Mouse (Mus musculus): ENCODE measurements around the gene Nav2.
A peak's percentile ranks its signal among the peaks of the same experiment; 100 is the strongest.

The Nav2 gene

DNA sequence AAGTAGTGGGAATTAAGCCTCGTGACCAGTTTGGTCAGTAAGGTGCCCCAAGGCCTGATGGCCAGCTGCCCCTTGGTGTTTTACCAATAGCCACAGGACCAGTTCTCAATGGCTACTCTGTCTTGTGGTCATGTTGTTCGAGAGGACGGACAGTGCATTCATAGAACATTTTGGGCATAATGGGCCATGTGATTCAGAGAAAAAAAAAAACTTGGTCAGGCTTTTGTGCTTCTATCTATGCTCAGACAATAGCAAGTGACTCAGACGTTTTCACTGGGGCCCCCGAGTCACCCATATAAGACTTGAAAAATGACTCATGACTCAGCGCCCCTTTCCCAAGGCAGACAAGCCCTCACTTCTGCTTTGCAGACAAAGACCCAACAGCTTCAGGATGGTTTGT lies 344.4 kb downstream of the Nav2 start:
- H3K36me3 ChIP-seq (ENCODE audit: control insufficient read depth, insufficient read depth, low read length, poor library complexity, severe bottlenecking): no peaks in the 10 kb centered on the region
- no peak for DNase-seq (ENCODE audit: low read depth, low spot score)
- H3K27me3 ChIP-seq (ENCODE audit: control insufficient read depth, insufficient read depth, low read length, poor library complexity, severe bottlenecking): no peaks in the 10 kb centered on the region

GRCm38 (mm10) chr7:49255053-49255452 lies 346.5 kb downstream of the Nav2 start:
- Histone ChIP-seq H3K27me3 (ENCODE audit: control insufficient read depth, insufficient read depth, low read length, poor library complexity, severe bottlenecking) (no peaks in the 10 kb centered on the region), H3K36me3 (ENCODE audit: control insufficient read depth, insufficient read depth, low read length, poor library complexity, severe bottlenecking) (no peaks in the 10 kb centered on the region)
- DNase-seq (ENCODE audit: low read depth, low spot score): no peak

GRCm38 (mm10) chr7:49257234-49257906 lies 348.9 kb downstream of the Nav2 start:
- DNase-seq (ENCODE audit: low read depth, low spot score): no peak
- Histone ChIP-seq H3K36me3 (ENCODE audit: control insufficient read depth, insufficient read depth, low read length, poor library complexity, severe bottlenecking) (no peaks in the 10 kb centered on the region), H3K27me3 (ENCODE audit: control insufficient read depth, insufficient read depth, low read length, poor library complexity, severe bottlenecking) (no peaks in the 10 kb centered on the region)

DNA sequence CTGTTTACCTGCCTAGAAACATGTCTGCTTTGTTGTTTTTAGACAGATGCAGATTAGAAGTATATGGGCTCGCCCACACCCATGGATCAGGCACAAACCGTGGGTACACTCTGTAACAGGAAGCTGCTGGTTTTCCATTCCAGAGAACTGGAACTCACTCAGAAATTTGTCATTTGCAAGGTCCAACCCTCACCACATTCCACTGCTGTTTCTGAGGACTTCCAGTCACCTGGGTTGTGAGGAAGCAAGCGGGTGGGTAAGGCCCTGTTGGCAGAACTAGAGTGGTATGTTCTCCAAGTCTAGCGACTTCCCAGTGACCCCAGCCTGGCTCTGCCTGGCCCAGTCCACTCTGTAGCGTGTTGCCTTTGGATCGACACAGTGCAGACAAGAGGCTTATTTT lies 349.6 kb downstream of the Nav2 start:
- H3K27me3 ChIP-seq (ENCODE audit: control insufficient read depth, insufficient read depth, low read length, poor library complexity, severe bottlenecking): no peaks in the 10 kb centered on the region
- no peak for DNase-seq (ENCODE audit: low read depth, low spot score)
- no peaks in the 10 kb centered on the region for H3K36me3 ChIP-seq (ENCODE audit: control insufficient read depth, insufficient read depth, low read length, poor library complexity, severe bottlenecking)

GRCm38 (mm10) chr7:49261941-49262511 lies 353.5 kb downstream of the Nav2 start:
- Histone ChIP-seq H3K27me3 (ENCODE audit: control insufficient read depth, insufficient read depth, low read length, poor library complexity, severe bottlenecking) (no peaks in the 10 kb centered on the region), H3K36me3 (ENCODE audit: control insufficient read depth, insufficient read depth, low read length, poor library complexity, severe bottlenecking) (no peaks in the 10 kb centered on the region)
- no peak for DNase-seq (ENCODE audit: low read depth, low spot score)

DNA sequence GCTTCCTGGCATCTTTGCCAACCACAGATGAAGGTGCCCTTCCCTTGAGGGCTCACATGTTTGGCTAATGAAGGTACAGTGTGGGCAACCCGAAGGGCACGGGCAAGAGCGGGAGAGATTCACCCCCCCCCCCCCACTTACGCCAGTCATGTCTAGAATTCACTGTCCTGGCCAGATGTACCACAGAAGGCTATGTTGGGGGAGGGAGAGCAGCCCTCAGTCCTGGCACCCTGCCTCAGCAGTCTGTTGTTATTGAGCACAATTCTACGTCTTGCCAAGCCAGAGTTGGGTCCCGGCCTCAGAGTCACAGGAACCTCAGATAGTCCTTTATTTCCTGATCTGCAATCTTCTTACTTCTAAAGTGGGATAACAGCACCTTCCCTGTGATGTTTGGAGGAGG lies 357.9 kb downstream of the Nav2 start:
- H3K36me3 ChIP-seq (ENCODE audit: control insufficient read depth, insufficient read depth, low read length, poor library complexity, severe bottlenecking): no peaks in the 10 kb centered on the region
- no peak for DNase-seq (ENCODE audit: low read depth, low spot score)
- H3K27me3 ChIP-seq (ENCODE audit: control insufficient read depth, insufficient read depth, low read length, poor library complexity, severe bottlenecking): no peaks in the 10 kb centered on the region

DNA sequence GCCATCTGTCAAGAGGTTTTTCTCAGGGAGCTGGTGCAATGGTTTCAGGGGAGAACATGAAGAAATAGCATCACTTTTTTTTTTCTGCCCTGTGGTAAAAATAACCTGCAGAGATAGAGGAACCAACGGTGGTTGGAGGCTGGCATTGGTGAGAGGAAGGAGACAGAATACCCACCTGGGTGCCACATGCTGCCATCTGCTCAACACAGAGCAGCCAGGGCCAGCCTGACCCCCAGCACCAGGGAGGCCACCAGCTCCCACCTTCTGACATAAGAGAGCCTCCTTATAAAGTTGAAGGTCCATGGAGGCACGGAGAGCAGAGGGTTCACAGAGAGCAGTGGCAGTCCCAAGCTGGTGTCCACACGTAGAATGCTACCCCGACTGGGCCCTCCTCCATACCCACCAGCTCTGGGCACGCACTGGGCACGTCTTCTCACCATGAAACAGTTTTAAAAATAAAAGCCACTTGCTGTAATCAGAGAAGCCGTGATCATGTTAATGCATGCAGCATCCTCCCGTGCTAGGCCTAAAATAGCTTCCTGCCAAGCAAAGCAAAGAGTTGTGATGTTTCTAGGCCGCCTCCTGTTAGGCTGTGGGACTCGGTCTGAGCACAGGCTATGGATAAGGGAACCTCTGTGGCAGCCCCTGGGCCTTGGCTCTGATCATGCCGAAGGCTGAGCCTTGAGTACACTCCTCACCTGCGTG lies 359.3 kb downstream of the Nav2 start:
- no peaks in the 10 kb centered on the region for H3K27me3 ChIP-seq (ENCODE audit: control insufficient read depth, insufficient read depth, low read length, poor library complexity, severe bottlenecking)
- no peak for DNase-seq (ENCODE audit: low read depth, low spot score)

GRCm38 (mm10) chr7:49268401-49268921 lies 359.9 kb downstream of the Nav2 start:
- no peaks in the 10 kb centered on the region for H3K27me3 ChIP-seq (ENCODE audit: control insufficient read depth, insufficient read depth, low read length, poor library complexity, severe bottlenecking)
- no peaks in the 10 kb centered on the region for H3K36me3 ChIP-seq (ENCODE audit: control insufficient read depth, insufficient read depth, low read length, poor library complexity, severe bottlenecking)
- no peak for DNase-seq (ENCODE audit: low read depth, low spot score)

More for the DNA sequence above, 359.3 kb downstream of the Nav2 start:
- no peaks in the 10 kb centered on the region for H3K36me3 ChIP-seq (ENCODE audit: control insufficient read depth, insufficient read depth, low read length, poor library complexity, severe bottlenecking)

DNA sequence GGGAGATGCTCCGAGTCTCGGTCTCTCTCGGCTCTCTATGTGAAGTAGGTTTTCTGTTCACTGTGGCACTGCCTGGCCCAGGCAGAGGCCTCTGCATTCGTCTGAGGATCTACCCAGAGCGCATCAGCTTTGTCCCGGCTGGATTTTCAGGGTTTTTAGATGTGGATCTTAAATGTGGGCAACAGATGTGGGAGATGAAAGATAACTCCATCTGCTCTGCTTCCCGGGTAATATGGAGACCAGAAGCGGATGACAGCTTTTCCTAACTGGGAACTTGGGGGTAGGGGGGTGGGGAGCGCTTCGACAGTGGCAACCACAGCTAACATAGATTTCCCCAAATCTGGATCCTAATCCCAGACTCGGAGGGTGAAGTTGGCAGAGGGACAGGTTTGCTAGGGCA lies 362.3 kb downstream of the Nav2 start:
- Histone ChIP-seq H3K36me3 (ENCODE audit: control insufficient read depth, insufficient read depth, low read length, poor library complexity, severe bottlenecking) (no peaks in the 10 kb centered on the region), H3K27me3 (ENCODE audit: control insufficient read depth, insufficient read depth, low read length, poor library complexity, severe bottlenecking) (no peaks in the 10 kb centered on the region)
- DNase-seq (ENCODE audit: low read depth, low spot score): no peak

DNA sequence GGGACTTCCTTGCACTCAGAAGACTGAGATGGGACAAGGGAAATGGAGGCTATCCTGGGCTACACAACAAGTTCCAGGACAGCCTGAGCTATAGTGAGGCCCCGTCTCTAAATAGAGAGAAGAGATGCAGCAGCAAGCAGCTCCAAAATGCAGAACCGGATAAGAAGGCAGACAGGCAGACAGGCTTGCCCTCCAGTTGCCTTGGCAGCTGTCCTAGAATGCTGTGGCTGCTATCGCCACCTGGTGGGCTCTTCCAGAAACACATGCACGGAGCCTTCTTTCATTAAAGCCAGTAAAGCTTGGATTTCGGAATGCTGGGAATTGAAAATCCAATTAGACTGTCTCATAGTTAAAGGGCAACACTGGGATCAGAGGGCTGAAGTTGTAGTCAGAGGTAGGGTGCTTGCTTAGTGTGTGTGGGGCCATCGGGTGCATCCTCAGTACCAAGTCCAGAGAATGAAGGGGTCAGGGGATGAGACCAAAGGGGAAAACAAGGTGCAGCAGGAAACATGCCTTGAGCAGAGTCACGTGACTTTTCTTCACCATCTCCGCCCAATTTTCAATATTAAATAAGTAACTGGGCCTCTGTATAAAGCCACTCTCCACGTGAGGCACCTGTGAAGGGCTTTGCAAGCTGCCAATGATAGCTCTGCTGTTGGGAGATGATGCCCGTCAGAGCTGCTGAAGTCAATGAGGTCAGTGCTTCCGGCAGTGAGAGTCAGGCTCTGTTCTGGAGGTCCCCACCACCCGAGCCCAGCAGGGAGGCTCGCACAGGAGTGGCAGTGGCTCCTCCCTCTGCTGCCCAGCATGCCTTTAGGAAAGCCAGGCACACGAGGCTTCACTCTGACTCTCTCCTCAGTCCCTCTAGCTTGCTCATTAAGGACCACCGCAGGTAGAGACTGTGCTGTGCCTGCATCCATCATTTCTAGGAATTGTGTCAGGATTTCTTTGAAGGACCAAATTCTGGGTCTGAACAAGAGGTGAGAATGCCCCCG lies 364.2 kb downstream of the Nav2 start:
- no peaks in the 10 kb centered on the region for H3K36me3 ChIP-seq (ENCODE audit: control insufficient read depth, insufficient read depth, low read length, poor library complexity, severe bottlenecking)
- H3K27me3 ChIP-seq (ENCODE audit: control insufficient read depth, insufficient read depth, low read length, poor library complexity, severe bottlenecking): no peaks in the 10 kb centered on the region
- peak; percentile 68 for DNase-seq (ENCODE audit: low read depth, low spot score)

GRCm38 (mm10) chr7:49273907-49274656 lies 365.6 kb downstream of the Nav2 start:
- H3K27me3 ChIP-seq (ENCODE audit: control insufficient read depth, insufficient read depth, low read length, poor library complexity, severe bottlenecking): no peaks in the 10 kb centered on the region
- H3K36me3 ChIP-seq (ENCODE audit: control insufficient read depth, insufficient read depth, low read length, poor library complexity, severe bottlenecking): no peaks in the 10 kb centered on the region
- DNase-seq (ENCODE audit: low read depth, low spot score): no peak

DNA sequence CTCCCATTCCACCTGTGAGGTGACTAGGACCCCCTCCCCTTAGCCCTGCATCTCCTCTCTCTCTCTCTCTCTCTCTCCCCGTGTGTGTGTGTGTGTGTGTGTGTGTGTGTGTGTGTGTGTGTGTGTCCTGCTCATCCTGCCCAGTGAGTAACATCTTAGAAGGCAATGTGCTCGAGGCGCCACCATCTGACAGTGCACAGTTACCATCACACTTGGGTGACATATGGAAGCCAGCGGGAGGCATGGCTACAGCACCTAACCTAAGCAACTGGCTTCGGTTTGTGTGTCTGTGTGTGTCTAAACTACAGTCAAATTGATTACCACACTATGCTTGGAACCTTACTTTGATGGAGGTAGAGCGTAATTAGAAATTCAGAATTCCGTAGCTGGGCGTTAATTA lies 366.2 kb downstream of the Nav2 start:
- no peak for DNase-seq (ENCODE audit: low read depth, low spot score)
- no peaks in the 10 kb centered on the region for H3K36me3 ChIP-seq (ENCODE audit: control insufficient read depth, insufficient read depth, low read length, poor library complexity, severe bottlenecking)
- H3K27me3 ChIP-seq (ENCODE audit: control insufficient read depth, insufficient read depth, low read length, poor library complexity, severe bottlenecking): no peaks in the 10 kb centered on the region

DNA sequence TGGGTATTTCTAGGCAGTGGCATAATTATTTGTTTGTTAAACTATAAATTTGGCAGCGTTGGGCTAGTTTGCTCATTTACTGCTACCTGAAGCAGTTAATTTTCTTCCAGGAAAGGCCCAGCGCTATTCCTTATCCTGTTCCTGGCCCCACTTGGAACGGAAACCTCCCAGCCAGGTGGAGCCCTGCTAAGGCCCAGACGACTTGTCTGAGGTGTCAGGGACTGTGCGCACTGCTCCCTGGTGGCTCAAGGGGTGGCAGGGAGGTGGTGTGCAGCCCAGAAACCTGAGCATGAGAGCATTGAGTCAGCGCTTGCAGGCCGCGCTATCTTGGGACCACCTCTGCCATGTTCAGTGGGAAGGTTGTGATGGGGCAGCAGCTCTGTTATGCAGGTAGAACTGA lies 367.6 kb downstream of the Nav2 start:
- no peaks in the 10 kb centered on the region for H3K36me3 ChIP-seq (ENCODE audit: control insufficient read depth, insufficient read depth, low read length, poor library complexity, severe bottlenecking)
- DNase-seq (ENCODE audit: low read depth, low spot score): no peak
- H3K27me3 ChIP-seq (ENCODE audit: control insufficient read depth, insufficient read depth, low read length, poor library complexity, severe bottlenecking): no peaks in the 10 kb centered on the region

DNA sequence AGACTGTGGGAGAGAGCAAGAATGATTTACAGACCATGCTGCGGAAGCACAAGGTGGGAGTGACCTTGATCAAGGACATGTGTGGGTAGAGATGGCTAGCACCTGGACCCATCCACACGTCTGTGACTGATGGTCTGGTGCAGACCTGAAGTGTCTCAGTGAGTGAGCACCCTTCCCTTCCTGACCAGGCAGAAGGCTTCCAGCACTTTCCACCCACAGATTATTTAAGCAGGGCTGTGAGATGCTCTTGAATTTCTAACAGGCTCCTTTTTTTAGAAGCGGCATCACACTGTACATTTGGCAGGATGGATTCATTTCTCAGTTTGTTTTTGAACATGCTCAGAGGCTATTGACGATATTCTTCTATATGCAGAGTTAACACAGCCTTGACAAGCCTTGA lies 369.2 kb downstream of the Nav2 start:
- no peaks in the 10 kb centered on the region for H3K36me3 ChIP-seq (ENCODE audit: control insufficient read depth, insufficient read depth, low read length, poor library complexity, severe bottlenecking)
- DNase-seq (ENCODE audit: low read depth, low spot score): no peak
- no peaks in the 10 kb centered on the region for H3K27me3 ChIP-seq (ENCODE audit: control insufficient read depth, insufficient read depth, low read length, poor library complexity, severe bottlenecking)
